ENCODE assay signal across 8 mouse cellular contexts in genomic region chr2:150909429-150910039, GRCm38 (mm10). TPM values are rescaled to one million over a fixed set of nuclear protein-coding genes. Genes with fewer than 3 reads are reported as not detected.
DNase-seq lines count a peak whose midpoint lies in the region; ATAC-seq and TF ChIP-seq lines count a peak whose summit lies in the region.

No protein-coding gene starts in this region.

- in situ Hi-C loops in Patski (cut with MboI; ENCODE audit: low pct_unique_long_range_greater_than_20kb): no loop called here

- no peak for TF ChIP-seq CTCF in Patski (IDR thresholded peaks at IDR 0.05)

- H3K27ac ChIP-seq in hindbrain, embryonic 15.5 days (replicated peaks): peak overlapping the region; percentile 76

- peak; percentile 89 for ATAC-seq in Patski
- ATAC-seq in hindbrain, embryonic 15.5 days (ENCODE audit: low FRiP score, low read depth): peak; percentile 94

- no peaks in the 10 kb centered on the region for H3K36me3 ChIP-seq in hindbrain, embryonic 15.5 days

- POLR2A ChIA-PET in Patski (lab: Charles Lee): interaction anchor here (0.7 to 1.0 kb wide), 3 partner anchors 10 to 958 kb away, joined by 3 to 6 read pairs (median 3); no protein-coding TSS in a partner anchor

- CTCF ChIA-PET in Patski (lab: Charles Lee): interaction anchor here (1.3 kb wide), 1 partner anchor 45 kb away, joined by 3 read pairs; no protein-coding TSS in a partner anchor

- peak overlapping the region; percentile 50 for H3K9ac ChIP-seq in hindbrain, embryonic 15.5 days

- DNase-seq in Patski (ENCODE audit: low read depth, low spot score): peak; percentile 74
- peak; percentile 92 for DNase-seq in cerebellum, postnatal 14 days
- peak; percentile 69 to 76 for DNase-seq in frontal cortex, postnatal 25 days (ENCODE audit: low spot score in 2 of 2)
- DNase-seq in left cerebral cortex, adult 11 months (ENCODE audit: low spot score): peak; percentile 85
- peak; percentile 96 to 97 for DNase-seq in lung, postnatal 4 days
- peak; percentile 90 for DNase-seq in retina, postnatal 7 days (ENCODE audit: low read depth, low spot score)
- DNase-seq in urinary bladder, adult 2 months (ENCODE audit: low spot score): peak; percentile 94

- H3K4me1 ChIP-seq in hindbrain, embryonic 15.5 days (replicated peaks): peaks cover 7% of the 10 kb centered on the region

- H3K9me3 ChIP-seq in hindbrain, embryonic 15.5 days: no peaks in the 10 kb centered on the region

- peak overlapping the region; percentile 65 for H3K4me2 ChIP-seq in hindbrain, embryonic 15.5 days

- H3K4me3 ChIP-seq in hindbrain, embryonic 15.5 days: peak overlapping the region; percentile 67

- WGBS in hindbrain, embryonic 15.5 days: under 1% methylated on average over 35 of the region's 35 CpGs

- H3K27me3 ChIP-seq in Patski: no peaks in the 10 kb centered on the region
- H3K27me3 ChIP-seq in hindbrain, embryonic 15.5 days: no peaks in the 10 kb centered on the region

RNA-seq across cellular contexts. Expression of gene Gins1, which starts 4.3 kb away (rescaled TPM):
- 10.5 TPM for polyA plus RNA-seq in Patski (2021)
- 14.8 and 16.1 TPM in 2 replicates for polyA plus RNA-seq in hindbrain, embryonic 15.5 days (2015; fragmentation: Nextera tagmentation; extraction: Ambion mirVana)
- polyA plus RNA-seq in urinary bladder, adult 2 months (2012; rRNA removed): 2.6 and 4.3 TPM in 2 replicates

RNA-seq across cellular contexts. Expression of gene Abhd12, which starts 5.0 kb away (rescaled TPM):
- 78.5 TPM for polyA plus RNA-seq in Patski (2021)
- 136 and 137 TPM in 2 replicates for polyA plus RNA-seq in hindbrain, embryonic 15.5 days (2015; fragmentation: Nextera tagmentation; extraction: Ambion mirVana)
- polyA plus RNA-seq in urinary bladder, adult 2 months (2012; rRNA removed): 204 and 249 TPM in 2 replicates

Comparison
In these comparisons a context has a peak if more than half of its experiments do, and no peak if none do; other contexts are left out.
1. Peak in every context shown above with its lines: DNase-seq, ATAC-seq, H3K4me3 ChIP-seq and H3K27ac ChIP-seq.